Mouse (Mus musculus) ovary, postnatal 36 days (tissue): Measurements from ENCODE around the gene Sox15.

Source experiments
- DNase-seq: peaks from one replicate; pipeline ENCODE4 v3.0.0; 2022; ENCODE audit warnings: low spot score, mixed read lengths

Gene Sox15

DNA sequence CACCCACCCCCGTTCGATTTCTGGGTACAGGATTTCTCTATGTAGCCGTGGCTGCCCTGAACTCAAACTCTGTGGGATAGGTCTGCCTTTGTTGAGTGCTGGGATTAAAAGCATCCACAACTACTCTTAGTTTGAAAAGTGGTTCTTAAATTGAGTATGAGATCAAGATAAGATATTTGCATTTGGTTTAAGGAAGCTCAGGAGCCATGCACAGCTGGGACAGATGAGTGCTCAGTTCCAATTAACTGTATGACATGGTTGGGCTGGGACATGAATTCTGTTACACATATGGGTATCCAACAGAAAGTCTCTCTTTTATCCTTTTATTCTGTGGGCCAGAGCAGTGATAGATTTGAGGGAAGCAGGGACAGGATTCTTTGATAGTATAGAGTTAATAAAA lies 19.6 kb upstream of the Sox15 start:
- DNase-seq: no peak

DNA sequence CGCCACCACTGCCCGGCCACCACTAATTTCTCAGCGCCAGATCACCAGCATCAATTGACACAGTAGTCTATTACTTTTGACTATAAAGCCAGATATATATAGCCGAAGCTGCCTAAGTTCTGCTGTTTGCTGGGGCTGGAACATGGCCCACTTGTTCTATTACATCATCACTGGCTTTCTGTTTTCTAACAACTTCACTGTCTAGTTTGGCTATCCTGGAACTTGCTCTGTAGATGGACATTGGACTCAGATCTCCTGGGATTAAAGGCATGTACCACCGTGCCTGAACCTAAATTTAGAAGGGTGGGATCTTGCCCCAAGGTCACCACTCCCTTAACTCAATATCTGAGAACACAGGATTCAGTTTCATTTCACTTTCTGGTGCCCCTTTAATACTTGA lies 9.3 kb upstream of the Sox15 start:
- DNase-seq: no peak

DNA sequence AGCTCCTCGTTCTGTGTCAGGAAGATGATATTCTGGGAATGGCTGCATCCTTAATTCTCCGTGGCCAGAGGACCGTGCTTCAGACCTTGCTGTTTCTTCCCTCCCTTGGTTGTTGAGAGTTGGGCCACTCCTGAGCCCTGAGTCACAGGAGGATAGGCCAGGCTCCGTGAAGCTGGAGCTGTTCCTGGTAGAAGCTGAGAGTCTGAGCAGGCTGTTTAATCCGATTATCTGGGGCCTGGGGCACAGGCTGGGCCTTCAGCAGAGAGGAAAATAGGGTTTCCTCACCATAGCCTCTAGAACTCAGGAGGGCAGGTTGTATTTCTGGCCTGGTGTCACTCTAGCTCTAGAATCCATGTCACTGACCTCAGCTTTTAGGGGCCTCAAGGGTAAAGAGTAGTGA lies 1.7 kb upstream of the Sox15 start:
- DNase-seq: no peak

DNA sequence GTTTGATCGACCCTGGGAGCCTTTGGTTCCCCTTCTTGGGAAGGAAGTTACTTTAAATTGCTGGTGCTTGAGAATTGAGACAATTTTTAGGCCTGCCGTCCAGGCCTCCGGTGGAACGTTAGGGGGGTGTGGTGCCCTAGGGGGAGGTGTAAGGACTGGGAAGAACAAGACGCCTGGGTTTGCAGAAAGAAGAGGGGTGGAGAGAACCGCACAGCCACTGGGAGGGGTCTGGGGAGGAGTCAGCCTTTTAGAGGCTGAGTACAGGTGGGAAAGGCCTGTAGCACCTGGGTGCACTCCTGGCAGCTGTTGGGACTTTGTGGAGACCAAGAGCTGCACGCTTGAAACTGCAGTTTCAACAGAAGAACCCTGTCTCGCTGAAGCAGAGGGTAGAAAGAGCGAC lies 354 bp upstream of the Sox15 start:
- peak; percentile 19 for DNase-seq

DNA sequence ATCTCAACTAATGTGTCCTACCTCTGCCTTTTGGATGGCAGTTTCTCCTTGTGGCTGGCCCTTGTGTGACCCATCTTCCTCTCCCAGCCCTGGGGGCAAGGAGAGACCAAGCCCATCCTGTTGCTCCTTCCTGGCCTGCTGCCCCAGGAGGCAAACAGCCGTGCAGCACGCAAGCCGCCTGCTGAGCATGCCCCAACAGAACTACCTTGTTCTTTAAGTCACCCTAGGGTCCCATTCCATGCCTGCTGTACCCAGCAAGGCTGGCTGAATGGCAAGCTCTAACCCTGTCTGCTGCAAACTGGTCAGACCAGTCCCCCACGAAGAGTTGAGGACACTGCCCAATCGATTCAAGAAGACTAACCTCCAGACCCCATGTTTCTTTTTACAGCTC lies 946 bp downstream of the Sox15 start:
- no peak for DNase-seq

GRCm38 (mm10) chr11:69656617-69657461 lies 1.7 kb downstream of the Sox15 start:
- DNase-seq: peak; percentile 23

- no peak for DNase-seq
Measured at GRCm38 (mm10) chr11:69657462-69657881, 2.4 kb downstream of the Sox15 start.

DNA sequence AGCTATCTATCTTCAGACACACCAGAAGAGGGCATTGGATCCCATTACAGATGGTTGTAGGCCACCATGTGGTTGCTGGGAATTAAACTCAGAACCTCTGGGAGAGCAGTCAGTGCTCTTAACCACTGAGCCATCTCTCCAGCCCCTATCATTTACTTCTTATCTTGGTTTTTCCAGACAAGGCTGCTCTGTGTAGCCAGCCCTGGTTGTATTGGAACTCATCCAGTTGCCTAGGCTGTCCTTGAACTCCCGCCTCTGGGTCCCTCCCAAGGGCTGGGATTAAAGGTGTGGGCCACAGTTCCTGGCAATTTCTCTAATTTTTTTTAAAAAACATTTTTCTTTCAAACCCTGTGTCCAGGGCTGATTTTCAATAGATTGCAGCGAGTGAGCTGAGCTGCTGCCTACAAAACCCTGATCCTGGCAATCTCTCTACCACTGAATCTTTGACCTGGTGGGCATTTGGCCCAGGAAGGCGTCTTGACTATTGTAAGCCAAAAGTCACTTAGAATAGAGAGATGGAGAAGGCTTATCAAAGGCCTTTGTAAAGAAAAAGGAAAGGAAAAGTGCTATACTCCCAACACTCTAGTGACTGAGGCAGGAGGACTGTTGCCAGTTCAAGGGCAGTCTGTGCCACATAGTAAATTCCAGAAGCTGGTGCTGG lies 6.2 kb downstream of the Sox15 start:
- peak; percentile 62 for DNase-seq

DNA sequence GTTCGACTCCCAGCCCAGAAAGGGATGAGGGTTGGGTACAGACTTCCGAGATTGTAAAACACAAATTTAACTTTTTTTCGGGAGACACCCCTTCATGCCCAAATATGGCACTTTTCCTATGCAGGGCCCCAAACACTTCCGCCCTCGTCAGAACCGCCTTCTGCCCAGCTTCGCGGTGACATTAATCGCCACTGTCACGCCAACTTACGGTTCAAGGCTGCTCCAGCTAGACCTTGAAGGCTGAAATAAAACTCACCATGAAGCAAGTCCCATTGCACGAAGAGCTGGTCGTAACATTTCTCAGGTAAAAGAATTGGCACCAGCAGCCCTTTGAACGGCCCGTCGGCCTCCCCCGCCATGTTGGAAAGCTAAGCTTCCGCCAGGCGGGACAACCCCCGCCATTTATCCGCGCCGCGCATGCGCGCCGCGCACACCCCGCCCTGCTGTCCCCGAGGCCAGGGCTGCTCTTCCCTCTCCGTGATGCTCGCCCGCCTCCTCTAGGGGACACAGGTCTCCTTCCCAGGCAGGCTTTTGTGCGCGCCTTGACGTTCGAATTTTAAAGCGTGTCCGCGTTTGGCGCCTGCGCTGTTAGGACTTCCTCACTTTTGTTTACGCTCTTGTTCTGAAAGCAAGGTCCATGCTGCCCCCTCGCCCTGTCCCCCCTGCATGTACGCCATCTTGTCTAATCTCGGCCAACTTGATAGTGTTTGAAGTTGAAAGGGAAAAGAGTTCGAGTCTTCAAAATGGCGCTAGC lies 7.3 kb downstream of the Sox15 start, which contains the start of gene Mpdu1:
Gene Mpdu1, minus strand, starts transcription at position 430 of the 754 bp plus-strand sequence.
- DNase-seq: peak; percentile 94

GRCm38 (mm10) chr11:69662967-69663671 lies 8.0 kb downstream of the Sox15 start:
- DNase-seq: peak; percentile 32

GRCm38 (mm10) chr11:69663795-69664194 lies 8.7 kb downstream of the Sox15 start:
- no peak for DNase-seq

GRCm38 (mm10) chr11:69664841-69665240 lies 9.7 kb downstream of the Sox15 start:
- no peak for DNase-seq

- DNase-seq: no peak
Measured at GRCm38 (mm10) chr11:69665457-69665960, 10.4 kb downstream of the Sox15 start.

GRCm38 (mm10) chr11:69665961-69666664 lies 11.0 kb downstream of the Sox15 start, which contains the start of gene Cd68:
TSS of gene Cd68 (minus strand) at chr11:69666153.
- peak; percentile 20 for DNase-seq

DNA sequence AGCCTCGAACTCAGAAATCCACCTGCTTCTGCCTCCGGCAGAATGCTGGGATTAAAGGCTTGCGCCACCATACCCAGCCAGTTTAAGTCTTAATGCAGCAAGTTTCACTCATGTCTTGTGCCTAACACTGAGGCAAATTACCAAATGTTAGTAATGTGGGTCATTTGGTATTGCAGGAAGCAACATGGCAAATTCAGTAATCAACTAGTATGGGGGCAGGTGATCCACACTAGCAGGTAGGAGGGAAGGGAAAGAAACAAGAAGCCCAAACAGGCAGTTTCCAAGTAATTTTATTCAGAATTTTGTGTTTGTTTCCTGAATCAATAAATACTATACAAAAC lies 11.5 kb downstream of the Sox15 start:
- no peak for DNase-seq

GRCm38 (mm10) chr11:69670786-69671725 lies 15.9 kb downstream of the Sox15 start:
- DNase-seq: peak; percentile 93

DNA sequence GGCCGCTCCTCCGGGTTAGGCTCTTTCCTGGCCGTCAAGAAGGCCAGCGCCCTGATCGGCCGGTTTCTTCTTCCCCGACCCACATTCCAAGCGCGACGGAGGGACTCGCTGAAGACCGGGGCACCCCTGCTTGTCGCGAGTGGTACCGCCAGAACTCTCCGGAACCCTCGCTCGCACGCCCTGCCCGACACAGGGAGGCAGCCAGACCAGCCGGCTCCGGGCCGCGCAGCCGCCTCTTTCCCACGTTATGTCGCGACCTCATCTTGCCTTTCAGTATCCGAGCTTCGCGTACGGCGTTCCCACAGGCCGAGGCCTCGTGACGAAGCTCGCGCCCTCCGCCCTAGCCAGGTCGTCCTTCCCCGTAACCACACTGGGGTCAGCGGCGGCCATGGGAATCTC lies 16.6 kb downstream of the Sox15 start:
- no peak for DNase-seq

DNA sequence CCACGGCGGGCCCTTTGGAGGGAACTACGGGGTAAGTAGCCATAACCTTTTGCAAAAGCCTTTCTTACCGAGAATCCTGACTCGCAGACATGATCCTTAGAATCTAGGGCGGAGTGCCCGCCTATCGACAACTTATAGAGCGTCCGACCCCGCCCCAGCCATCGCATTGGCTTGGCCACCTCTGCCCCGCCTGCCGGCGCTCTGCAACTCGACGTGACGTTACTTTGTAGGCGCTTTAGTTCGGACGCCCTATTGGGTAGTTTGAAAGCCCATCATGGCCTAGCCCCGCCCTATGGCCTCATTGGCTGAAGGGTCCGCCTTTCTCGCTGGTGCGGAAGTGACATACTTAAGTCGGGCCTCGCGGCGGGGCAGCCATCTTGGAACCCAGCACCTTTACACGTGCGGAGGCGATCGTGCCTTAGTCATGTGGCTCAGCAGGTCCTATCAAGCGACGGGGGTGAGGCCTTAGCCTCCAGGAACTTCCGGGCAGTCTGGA lies 17.1 kb downstream of the Sox15 start, which contains the start of gene Eif4a1:
Gene Eif4a1, minus strand, starts transcription at position 213 of the 496 bp plus-strand sequence.
- DNase-seq: peak; percentile 100

- no peak for DNase-seq
Measured at GRCm38 (mm10) chr11:69679144-69679543, 24.0 kb downstream of the Sox15 start.
